Mouse (Mus musculus) liver, embryonic 14.5 days (tissue): ENCODE data around the gene Pou5f1.

Experiments
- CTCF ChIP-seq: IDR thresholded peaks from 2 replicates; pipeline ENCODE4 v1.5.1; 2016; ENCODE audit warnings: antibody characterized with exemption, low read depth, control low read depth
- EP300 ChIP-seq: IDR thresholded peaks from 2 replicates; pipeline ENCODE4 v1.6.1; 2016; ENCODE audit warnings: antibody characterized with exemption, low read depth

GRCm38 (mm10) chr17:35542761-35543411, 37.1 kb downstream of the Pou5f1 start:
- TF ChIP-seq CTCF (no peak), EP300 (no peak)
